Mouse (Mus musculus) telencephalon, adult 2 months (tissue): ENCODE measurements around the gene Fbxo11.
"Not testable (repeated sequence)": the region's sequence is repeated elsewhere in the genome, so short reads cannot be mapped to it uniquely, and the experiment has no call there.

Experiments
- DNase-seq: peaks from one replicate; pipeline ENCODE4 v3.0.0-alpha.2; 2011; ENCODE audit warnings: low read depth, low spot score

Fbxo11 gene

DNA sequence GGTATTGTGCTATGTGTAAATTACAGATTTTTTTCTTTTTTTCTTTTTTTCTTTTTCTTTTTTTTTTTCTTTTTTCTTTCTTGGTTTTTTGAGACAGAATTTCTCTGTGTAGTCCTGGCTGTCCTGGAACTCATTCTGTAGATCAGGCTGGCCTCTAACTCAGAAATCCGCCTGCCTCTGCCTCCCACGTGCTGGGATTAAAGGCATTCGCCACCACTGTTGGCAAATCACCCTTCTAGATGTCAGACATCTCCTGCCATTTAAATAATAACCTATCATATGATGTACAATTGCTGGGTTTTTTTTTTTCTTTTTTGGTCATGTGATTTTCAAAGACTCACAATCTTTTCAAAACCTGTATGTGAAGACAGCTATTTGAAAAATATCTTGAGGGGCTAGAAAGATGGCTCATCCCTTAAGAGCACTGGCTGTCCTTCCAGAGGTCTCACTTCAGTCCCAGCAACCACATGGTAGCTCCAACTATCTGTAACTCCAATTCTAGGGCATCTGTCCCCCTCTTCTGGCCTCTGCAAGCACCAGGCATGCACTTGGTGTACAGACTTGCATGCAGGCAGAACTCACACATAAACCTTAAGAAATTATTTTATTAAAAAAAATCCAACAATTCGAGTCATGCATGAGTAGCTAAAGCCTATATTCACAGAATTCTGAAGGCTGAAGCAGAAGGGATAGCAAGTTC, 2.3 kb upstream of the Fbxo11 start:
- no peak for DNase-seq

DNA sequence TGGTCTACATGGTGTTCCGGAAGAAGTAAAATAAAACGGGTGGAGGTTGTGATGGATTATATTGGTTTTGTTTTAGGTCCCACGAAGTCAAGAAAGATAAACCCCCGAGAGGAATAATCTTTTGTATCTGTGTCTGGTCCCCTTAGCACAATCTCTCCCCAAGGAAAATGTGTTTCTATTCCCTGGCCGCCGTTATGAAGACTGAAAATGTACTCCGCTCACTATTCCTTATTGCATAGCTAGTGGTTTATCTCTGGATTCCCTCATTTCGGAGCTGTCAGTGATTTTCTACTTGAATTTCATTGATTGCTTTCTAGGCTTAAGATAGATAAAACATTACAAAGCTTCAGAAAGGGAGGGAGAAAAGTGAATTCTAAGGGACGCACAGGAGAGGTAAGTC, 1.7 kb upstream of the Fbxo11 start:
- DNase-seq, result no peak

DNA sequence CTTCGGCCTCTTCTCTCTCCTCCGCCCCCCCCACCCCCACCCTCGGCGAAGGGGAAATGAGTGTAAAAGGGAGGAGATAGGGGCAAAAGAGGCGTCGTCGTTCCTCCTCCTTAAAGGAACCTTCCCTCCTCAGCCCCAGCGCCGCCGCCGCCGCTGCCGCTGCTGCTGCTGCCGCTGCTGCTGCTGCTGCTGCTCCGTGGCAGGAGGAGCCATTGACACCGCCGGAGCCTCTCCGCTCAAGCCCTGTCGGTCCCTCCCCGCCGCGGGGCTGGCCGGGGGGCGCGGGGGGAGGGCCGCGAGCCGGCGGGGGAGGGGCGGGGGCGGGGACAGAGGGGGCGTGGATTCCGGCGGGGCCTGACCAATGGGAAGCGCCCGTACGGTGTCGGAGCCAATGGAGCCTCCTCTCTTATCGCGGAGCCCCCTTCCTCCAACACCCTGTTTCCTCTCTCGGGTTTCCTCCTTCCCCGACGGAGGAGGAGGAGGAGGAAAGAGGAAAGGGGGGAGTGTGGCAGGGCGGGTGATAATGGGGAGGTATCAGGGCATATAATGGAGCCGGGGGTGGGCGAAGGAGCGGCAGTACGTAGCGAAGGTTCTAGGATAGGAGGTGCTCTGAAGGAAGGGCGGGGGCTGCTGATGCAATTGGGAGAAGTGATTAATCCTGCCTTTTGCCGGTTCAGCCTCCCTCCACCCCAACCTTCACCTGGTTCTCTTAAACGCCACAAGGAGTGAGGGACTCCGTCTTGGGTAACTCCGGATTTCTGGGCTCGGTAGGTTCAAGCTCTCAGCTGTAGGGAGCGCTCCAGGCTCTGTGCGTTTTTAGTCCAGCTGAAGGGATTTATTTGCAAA, 933 bp upstream of the Fbxo11 start:
- DNase-seq, result peak; percentile 95

DNA sequence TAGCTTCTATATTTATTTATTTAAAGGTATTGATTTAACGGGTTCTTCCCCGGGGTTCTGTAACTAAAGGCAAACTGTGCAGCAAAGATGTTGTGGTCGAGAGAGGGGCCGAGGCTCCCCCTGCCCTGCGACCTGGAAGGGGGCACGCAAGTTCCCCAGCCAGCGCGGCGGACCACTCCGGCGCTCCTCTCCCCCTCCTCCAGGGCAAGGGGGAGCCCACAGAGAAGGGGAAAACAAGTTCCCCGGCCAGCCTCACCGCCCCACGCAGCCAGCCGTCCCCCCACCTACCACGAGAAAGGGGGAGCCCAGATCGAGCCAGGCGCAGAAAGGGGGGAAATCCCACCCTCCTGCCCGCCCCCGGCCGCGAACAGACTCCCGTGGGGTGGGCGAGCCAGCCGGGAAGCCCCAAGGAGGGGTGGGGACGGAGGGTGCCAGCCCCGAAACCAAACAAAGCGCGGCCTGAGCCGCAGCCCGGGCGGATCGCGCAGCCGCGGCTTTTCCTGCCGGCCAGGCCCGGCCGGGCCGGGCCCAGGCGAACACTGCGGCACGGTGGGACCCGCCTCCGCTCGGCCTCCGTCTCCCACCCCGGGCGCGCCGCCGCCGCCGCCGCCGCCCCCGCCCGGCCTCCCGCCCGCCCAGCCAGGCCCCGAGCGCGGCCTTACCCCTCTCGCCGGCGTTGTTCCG, 602 bp downstream of the Fbxo11 start:
- no peak for DNase-seq

DNA sequence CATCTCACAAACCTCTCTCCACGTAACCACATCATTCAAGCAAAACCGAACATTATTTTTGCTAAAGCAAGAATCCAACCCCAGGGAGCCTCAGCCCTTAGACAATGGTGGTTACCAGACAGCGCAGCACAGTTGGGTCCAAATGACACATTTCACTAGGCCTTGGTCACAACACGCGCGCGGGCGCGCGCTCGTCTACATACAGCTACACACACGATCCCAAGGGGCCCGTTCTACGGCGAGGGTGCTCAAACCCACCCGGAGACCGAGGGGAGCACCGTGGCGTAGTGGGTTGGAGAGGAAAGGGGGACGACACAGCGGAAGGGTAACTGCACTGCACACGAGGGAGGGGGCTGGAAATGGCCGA, 1.1 kb downstream of the Fbxo11 start:
- peak; percentile 49 for DNase-seq

DNA sequence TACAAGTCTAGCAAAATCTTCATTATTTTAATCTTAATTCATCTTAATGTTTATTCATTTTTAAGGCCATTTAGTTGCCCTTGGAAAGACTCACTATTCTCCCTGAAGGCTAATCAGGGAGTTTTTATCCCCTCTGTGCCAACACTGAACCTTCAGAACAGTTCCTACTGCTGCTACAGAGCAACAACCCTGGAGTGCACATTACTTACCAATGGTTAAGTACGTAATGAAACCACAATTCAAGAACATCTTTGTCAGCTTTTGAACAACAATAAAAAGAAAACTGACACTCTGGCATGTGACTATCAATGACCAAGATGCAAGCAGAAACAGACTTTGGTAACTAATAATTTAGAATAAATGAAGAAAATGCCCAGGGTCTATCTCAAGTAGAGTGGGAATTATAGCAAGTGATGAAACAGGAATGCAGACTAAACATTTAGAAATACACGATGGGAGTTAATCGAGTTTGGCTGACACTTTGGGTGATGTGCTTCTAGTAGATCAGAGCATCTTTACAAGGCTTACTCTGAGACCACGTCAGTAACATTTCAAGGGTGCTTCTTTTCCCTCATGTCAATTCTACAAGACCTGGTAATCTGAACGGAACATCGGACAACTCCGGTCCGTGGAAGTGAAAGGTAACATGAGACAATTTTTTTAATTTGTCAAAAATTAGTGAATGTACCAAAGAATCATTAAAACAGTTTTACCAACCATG, 2.1 kb downstream of the Fbxo11 start:
- DNase-seq, result no peak

- DNase-seq, result no peak
Measured at GRCm38 (mm10) chr17:88061942-88062341, 3.1 kb downstream of the Fbxo11 start.

DNA sequence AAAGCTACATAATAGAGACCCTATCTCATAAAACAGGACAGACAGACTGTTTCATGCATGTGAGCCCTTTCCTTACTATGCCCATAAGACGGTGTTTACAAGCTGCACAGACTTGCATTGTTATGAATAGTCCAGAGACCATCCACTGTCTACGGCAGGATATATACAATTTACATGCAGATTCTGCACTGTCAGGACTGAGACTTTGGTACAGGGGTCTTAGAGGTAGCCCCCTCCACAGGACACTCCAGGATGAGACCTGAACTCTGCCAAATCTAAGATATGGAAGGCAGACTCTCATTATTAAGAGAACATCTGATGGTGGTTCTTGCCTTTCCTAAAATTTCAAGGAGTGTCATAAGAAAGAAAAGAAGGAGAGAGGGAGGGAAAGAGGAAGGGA, 6.8 kb downstream of the Fbxo11 start:
- DNase-seq, result no peak

- no peak for DNase-seq
Measured at GRCm38 (mm10) chr17:88057846-88058245, 7.2 kb downstream of the Fbxo11 start.

- DNase-seq, result no peak
Measured at GRCm38 (mm10) chr17:88051679-88052078, 13.4 kb downstream of the Fbxo11 start.

DNA sequence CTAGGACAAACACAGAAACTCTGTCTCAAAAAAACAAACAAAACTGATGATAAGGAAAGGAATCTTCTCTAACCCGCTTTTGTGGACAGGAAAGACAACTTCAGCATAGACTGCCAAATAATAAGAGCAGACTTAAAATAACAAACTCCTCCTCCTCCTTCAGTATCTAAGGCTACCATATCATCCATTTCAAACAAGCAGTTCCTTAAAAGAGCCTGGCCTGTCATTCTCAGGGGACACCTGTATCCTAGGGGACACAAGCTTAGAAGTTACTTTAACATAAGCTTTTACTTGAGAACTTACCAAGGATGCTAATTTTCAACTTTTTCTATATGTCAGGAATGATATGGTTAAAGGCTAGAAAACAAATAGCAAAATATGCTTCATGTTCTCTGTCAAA, 14.2 kb downstream of the Fbxo11 start:
- DNase-seq, result no peak

GRCm38 (mm10) chr17:88050318-88050717, 14.8 kb downstream of the Fbxo11 start:
- no peak for DNase-seq

- DNase-seq, result no peak
Measured at GRCm38 (mm10) chr17:88042099-88043086, 22.7 kb downstream of the Fbxo11 start.

- no peak for DNase-seq
Measured at GRCm38 (mm10) chr17:88040810-88041209, 24.3 kb downstream of the Fbxo11 start.

DNA sequence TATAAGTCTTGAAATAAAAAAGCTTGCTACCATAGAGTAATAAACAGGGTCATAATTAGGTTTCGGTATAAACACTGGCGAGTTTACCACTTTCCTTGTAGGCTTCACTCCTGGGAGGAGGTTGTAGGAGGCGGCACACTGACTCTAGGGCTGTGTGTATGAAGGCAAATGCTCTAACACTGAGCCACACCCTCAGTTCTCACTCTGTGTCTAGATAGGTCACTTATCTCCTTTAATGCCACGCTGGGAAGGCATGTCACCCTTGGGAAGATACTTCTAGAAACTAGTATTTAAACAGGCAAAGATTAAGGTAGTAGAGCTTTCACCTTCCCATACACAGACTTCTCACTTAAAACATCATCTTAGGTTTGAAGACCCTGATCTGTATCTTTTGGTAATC, 30.7 kb downstream of the Fbxo11 start:
- no peak for DNase-seq

- DNase-seq, result no peak
Measured at GRCm38 (mm10) chr17:88031755-88032154, 33.3 kb downstream of the Fbxo11 start.

- peak; percentile 44 for DNase-seq
Measured at GRCm38 (mm10) chr17:88029194-88029970, 35.7 kb downstream of the Fbxo11 start.

- peak; percentile 39 for DNase-seq
Measured at GRCm38 (mm10) chr17:88025227-88025626, 39.9 kb downstream of the Fbxo11 start.

DNA sequence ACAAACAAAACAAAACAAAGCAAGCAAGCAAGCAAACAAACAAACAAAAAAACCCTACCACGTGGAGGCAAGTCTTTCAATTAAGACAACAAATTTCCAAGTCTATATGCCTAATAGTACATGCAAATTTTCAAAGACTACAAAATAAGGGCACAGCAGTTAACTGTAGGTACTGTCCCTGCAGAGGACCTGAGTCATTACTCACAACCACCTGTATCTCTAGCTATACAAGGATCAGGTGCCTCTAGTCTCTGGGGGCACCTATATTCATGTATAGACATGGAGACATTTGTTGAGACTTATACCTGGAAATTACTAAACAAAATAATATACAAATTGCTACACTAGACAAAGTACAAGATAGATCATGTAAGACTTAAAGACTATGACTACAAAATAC, 41.2 kb downstream of the Fbxo11 start:
- DNase-seq, result no peak

DNA sequence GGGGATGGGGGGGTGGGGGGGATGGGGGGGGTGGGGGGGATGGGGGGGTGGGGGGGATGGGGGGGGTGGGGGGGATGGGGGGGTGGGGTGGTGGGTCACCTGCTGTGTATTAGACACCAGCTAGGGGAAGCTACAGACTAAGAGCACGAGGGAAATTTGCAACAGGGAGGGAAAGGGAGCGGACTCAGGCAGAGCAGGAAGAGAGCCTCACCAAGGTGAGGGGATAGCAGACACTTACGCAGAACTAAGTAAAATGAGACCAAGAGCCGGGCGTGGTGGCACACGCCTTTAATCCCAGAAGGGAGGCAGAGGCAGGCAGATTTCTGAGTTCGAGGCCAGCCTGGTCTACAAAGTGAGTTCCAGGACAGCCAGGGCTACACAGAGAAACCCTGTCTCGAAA, 49.1 kb downstream of the Fbxo11 start:
- not testable (repeated sequence) for DNase-seq
